Mouse (Mus musculus) spleen, adult 2 months (tissue): ENCODE results near the gene Cfap61. TPM values are rescaled to one million over a fixed set of nuclear protein-coding genes. Genes with fewer than 3 reads are reported as not detected.

Experiments used
- DNase-seq, 2 experiments: peaks; one replicate each; pipeline versions ENCODE4 v3.0.0 to v3.0.0-alpha.2; 2012 to 2021; ENCODE audit warnings: low spot score in 2 of 2, low read depth in 1 of 2
- H3K27ac ChIP-seq: fragments of 200-500 bp; 2 replicates; pipeline ENCODE4 v1.5.1; 2012; ENCODE audit warnings: low read length, inconsistent platforms; ENCODE audit not compliant: insufficient read depth
- H3K27me3 ChIP-seq: fragments of 200-500 bp; 2 replicates; pipeline ENCODE4 v1.6.1; 2012; ENCODE audit warnings: mild to moderate bottlenecking, moderate library complexity, low read length, inconsistent platforms; ENCODE audit not compliant: control insufficient read depth, insufficient read depth
- H3K36me3 ChIP-seq: fragments of 200-500 bp; 2 replicates; pipeline ENCODE4 v1.6.1; 2012; ENCODE audit warnings: mild to moderate bottlenecking, low read length, inconsistent platforms; ENCODE audit not compliant: control insufficient read depth, insufficient read depth
- H3K4me1 ChIP-seq: fragments of 200-500 bp; 2 replicates; pipeline ENCODE4 v1.6.1; 2011; ENCODE audit warnings: inconsistent platforms; ENCODE audit not compliant: control insufficient read depth, insufficient read depth, insufficient read length
- H3K4me3 ChIP-seq: fragments of 200-500 bp; 2 replicates; pipeline ENCODE4 v1.5.1; 2011; ENCODE audit warnings: mild to moderate bottlenecking, inconsistent platforms; ENCODE audit not compliant: insufficient read depth, insufficient read length; ENCODE audit errors: extremely low read depth
- CTCF ChIP-seq: fragments of 200-500 bp; IDR thresholded peaks from 2 replicates; pipeline ENCODE4 v1.5.1; 2011; ENCODE audit warnings: mild to moderate bottlenecking, inconsistent platforms; ENCODE audit not compliant: insufficient read depth, insufficient read length, insufficient replicate concordance; ENCODE audit errors: extremely low read depth
- POLR2A ChIP-seq: fragments of 200-500 bp; IDR thresholded peaks from 2 replicates; pipeline ENCODE4 v1.6.1; 2011; ENCODE audit warnings: low read depth, low read length, inconsistent platforms
- WGBS: fragments of 180-500 bp; shearing (Covaris S2); methylation state at CpG from one replicate; pipeline ENCODE4 v1.1.7; 2018; 5-methylcytosine and 5-hydroxymethylcytosine counted together
- polyA plus RNA-seq: library from polyadenylated mRNA; depleted of rRNA; stranded (reverse); fragments of >200 nt; gene quantifications from 2 replicates; pipeline ENCODE4 v1.2.3, GENCODE M21; 2012

Cfap61 gene
- polyA plus RNA-seq, 1 experiment, result 0.40 TPM

GRCm38 (mm10) chr2:146223176-146223905 is 288.8 kb downstream of the Cfap61 start:
- peaks cover 27% of the 10 kb centered on the region for H3K4me1 ChIP-seq
- H3K27me3 ChIP-seq, result peaks cover 48% of the 10 kb centered on the region
- no peak for DNase-seq

GRCm38 (mm10) chr2:146224141-146224540 is 289.6 kb downstream of the Cfap61 start:
- H3K27ac ChIP-seq, result no peak overlapping the region
- H3K4me3 ChIP-seq, result no peak overlapping the region
- no peak for DNase-seq
- peaks cover 24% of the 10 kb centered on the region; the same call in 1 of the 2 replicates for H3K4me1 ChIP-seq
- H3K36me3 ChIP-seq, result no peaks in the 10 kb centered on the region
- H3K27me3 ChIP-seq, result peaks cover 43% of the 10 kb centered on the region
- WGBS, result 18% methylated on average over 7 of the region's 7 CpGs
- TF ChIP-seq POLR2A (no peak), CTCF (no peak)

More at GRCm38 (mm10) chr2:146223176-146223905, 288.8 kb downstream of the Cfap61 start:
- no peak for TF ChIP-seq POLR2A
- no peak for TF ChIP-seq CTCF
- H3K4me3 ChIP-seq, result peak overlapping the region; percentile 45; the same call in 1 of the 2 replicates
- H3K36me3 ChIP-seq, result no peaks in the 10 kb centered on the region
- no peak overlapping the region for H3K27ac ChIP-seq
- 2% methylated on average over 60 of the region's 75 CpGs for WGBS

GRCm38 (mm10) chr2:146225818-146226217 is 291.2 kb downstream of the Cfap61 start:
- no peak overlapping the region for H3K4me3 ChIP-seq
- no peak for TF ChIP-seq CTCF
- TF ChIP-seq POLR2A, result no peak
- no peaks in the 10 kb centered on the region for H3K36me3 ChIP-seq
- no peak overlapping the region for H3K27ac ChIP-seq
- H3K27me3 ChIP-seq, result peaks cover 32% of the 10 kb centered on the region
- H3K4me1 ChIP-seq, result peaks cover 22% of the 10 kb centered on the region; the same call in 1 of the 2 replicates
- 6% methylated on average over 6 of the region's 6 CpGs for WGBS
- DNase-seq, result no peak

GRCm38 (mm10) chr2:146226484-146226883 is 291.9 kb downstream of the Cfap61 start:
- Histone ChIP-seq H3K27ac (no peak overlapping the region), H3K36me3 (no peaks in the 10 kb centered on the region), H3K27me3 (peaks cover 26% of the 10 kb centered on the region), H3K4me1 (peaks cover 19% of the 10 kb centered on the region; the same call in 1 of the 2 replicates), H3K4me3 (no peak overlapping the region)
- DNase-seq, result no peak
- no peak for TF ChIP-seq POLR2A
- TF ChIP-seq CTCF, result no peak
- 14% methylated on average over 9 of the region's 9 CpGs for WGBS

- peaks cover 11% of the 10 kb centered on the region; the same call in 1 of the 2 replicates for H3K4me1 ChIP-seq
- peaks cover 15% of the 10 kb centered on the region for H3K27me3 ChIP-seq
- H3K4me3 ChIP-seq, result no peak overlapping the region
- no peak overlapping the region for H3K27ac ChIP-seq
- WGBS, result 70% methylated on average over 3 of the region's 3 CpGs
- DNase-seq, result no peak
- no peaks in the 10 kb centered on the region for H3K36me3 ChIP-seq
- no peak for TF ChIP-seq CTCF
- TF ChIP-seq POLR2A, result no peak
Observed at GRCm38 (mm10) chr2:146227646-146228045, 293.1 kb downstream of the Cfap61 start.

GRCm38 (mm10) chr2:146228435-146228834 is 293.9 kb downstream of the Cfap61 start:
- Histone ChIP-seq H3K36me3 (no peaks in the 10 kb centered on the region), H3K27ac (no peak overlapping the region), H3K27me3 (peaks cover 7% of the 10 kb centered on the region), H3K4me3 (no peak overlapping the region), H3K4me1 (peaks cover 3% of the 10 kb centered on the region; the same call in 1 of the 2 replicates)
- no peak for DNase-seq
- WGBS, result 78% methylated on average over 2 of the region's 2 CpGs
- TF ChIP-seq CTCF (no peak), POLR2A (no peak)

- Histone ChIP-seq H3K27ac (no peak overlapping the region), H3K36me3 (no peaks in the 10 kb centered on the region), H3K4me1 (no peaks in the 10 kb centered on the region), H3K27me3 (0 out of 2 replicates have a peak, but pooled peaks cover 1% of the 10 kb centered on the region), H3K4me3 (no peak overlapping the region)
- TF ChIP-seq POLR2A (no peak), CTCF (no peak)
- DNase-seq, result no peak
- 89% methylated on average over 2 of the region's 2 CpGs for WGBS
Observed at GRCm38 (mm10) chr2:146231485-146231884, 296.9 kb downstream of the Cfap61 start.
